ENCODE assay signal across 8 mouse cellular contexts in the genomic region with DNA sequence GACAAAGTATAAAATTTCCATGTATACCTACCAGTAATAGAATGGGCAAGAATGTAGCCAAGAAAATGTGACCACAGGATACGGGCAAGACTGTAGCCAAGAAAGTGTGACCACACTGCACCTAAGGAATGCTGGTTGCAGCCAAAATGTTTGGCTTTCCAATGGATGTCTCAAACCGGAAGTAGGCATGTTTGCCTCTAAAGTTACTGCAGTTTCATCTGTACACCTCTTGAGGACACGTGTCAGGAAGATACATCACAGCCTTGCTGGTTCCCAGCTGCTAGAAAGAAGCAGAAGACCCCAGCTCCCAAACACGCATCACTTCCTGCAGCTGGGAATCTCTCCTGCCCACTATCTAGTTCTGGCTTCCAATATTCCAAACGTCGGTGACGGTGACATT. TPM values are rescaled to one million over a fixed set of nuclear protein-coding genes. Genes with fewer than 3 reads are reported as not detected.
DNase-seq lines count a peak whose midpoint lies in the region; ATAC-seq and TF ChIP-seq lines count a peak whose summit lies in the region.

No protein-coding gene starts in this region.

- peaks cover 7 to 17% of the 10 kb centered on the region in 2 experiments for H3K4me1 ChIP-seq in heart, embryonic 14.5 days (ENCODE audit: control insufficient read depth in 2 of 2, insufficient read depth in 2 of 2, low read length in 2 of 2)
- no peaks in the 10 kb centered on the region for H3K4me1 ChIP-seq in hindbrain, embryonic 11.5 days (replicated peaks; ENCODE audit: control insufficient read depth, insufficient read depth, low read length)
- H3K4me1 ChIP-seq in liver, postnatal 0 days (ENCODE audit: insufficient read depth), result peaks cover 16% of the 10 kb centered on the region

- no peak for TF ChIP-seq CTCF in liver, postnatal 0 days (IDR thresholded peaks at IDR 0.05; ENCODE audit: low read depth)

- no peak for TF ChIP-seq EP300 in liver, postnatal 0 days (IDR thresholded peaks at IDR 0.05; ENCODE audit: low read depth)

- no peaks in the 10 kb centered on the region for H3K9me3 ChIP-seq in heart, embryonic 14.5 days (ENCODE audit: control insufficient read depth, low read length)
- H3K9me3 ChIP-seq in hindbrain, embryonic 11.5 days (ENCODE audit: control insufficient read depth, low read length), result no peaks in the 10 kb centered on the region
- H3K9me3 ChIP-seq in liver, postnatal 0 days (ENCODE audit: low read length), result no peaks in the 10 kb centered on the region

- no peaks in the 10 kb centered on the region for H3K27me3 ChIP-seq in heart, embryonic 14.5 days (ENCODE audit: control insufficient read depth, insufficient read depth, low read length)
- H3K27me3 ChIP-seq in hindbrain, embryonic 11.5 days (ENCODE audit: control insufficient read depth, insufficient read depth, low read length), result no peaks in the 10 kb centered on the region
- H3K27me3 ChIP-seq in liver, postnatal 0 days (ENCODE audit: insufficient read depth, low read length), result no peaks in the 10 kb centered on the region

- peaks cover 2% of the 10 kb centered on the region; the same call in 1 of the 2 replicates for H3K36me3 ChIP-seq in heart, embryonic 14.5 days (ENCODE audit: control insufficient read depth, insufficient read depth, low read length)
- no peaks in the 10 kb centered on the region for H3K36me3 ChIP-seq in hindbrain, embryonic 11.5 days (ENCODE audit: control insufficient read depth, insufficient read depth, low read length)
- H3K36me3 ChIP-seq in liver, postnatal 0 days (replicated peaks; ENCODE audit: insufficient read depth, low read length), result no peaks in the 10 kb centered on the region; the same call in 1 of the 2 replicates

- peak overlapping the region in 1 of 2 experiments; percentile 55; a peak in 1 of 4 replicates for H3K27ac ChIP-seq in heart, embryonic 14.5 days (replicated peaks in 1 of 2; ENCODE audit: control insufficient read depth in 1 of 2, insufficient read depth in 1 of 2, low read depth in 2 of 2, low read length in 2 of 2)
- H3K27ac ChIP-seq in hindbrain, embryonic 11.5 days (ENCODE audit: low read depth, low read length), result no peak overlapping the region
- H3K27ac ChIP-seq in liver, postnatal 0 days (ENCODE audit: low read depth), result peak overlapping the region; percentile 77; the same call in 1 of the 2 replicates

- no peak for DNase-seq in heart, postnatal 4 days
- DNase-seq in Muller cell, postnatal 12 days (ENCODE audit: inconsistent ontology term), result peak; percentile 67
- DNase-seq in hindbrain, embryonic 11.5 days (ENCODE audit: low spot score), result peak; percentile 14
- no peak for DNase-seq in liver, postnatal 0 days
- DNase-seq in ovary, postnatal 14 days (ENCODE audit: low spot score), result no peak
- no peak for DNase-seq in c-Kit-positive CD71-positive TER-119-positive erythroid progenitor cells, embryonic 14.5 days (ENCODE audit: low spot score)
- no peak for DNase-seq in frontal cortex, postnatal 14 days (ENCODE audit: low spot score in 2 of 2)

- WGBS in heart, embryonic 14.5 days, result 42% methylated on average over 7 of the region's 7 CpGs
- WGBS in hindbrain, embryonic 11.5 days, result 60% methylated on average over 7 of the region's 7 CpGs
- 35% methylated on average over 7 of the region's 7 CpGs for WGBS in liver, postnatal 0 days (ENCODE audit: insufficient replicate concordance)

- peak overlapping the region; percentile 76 for H3K4me2 ChIP-seq in heart, embryonic 14.5 days (ENCODE audit: low read length)
- peak overlapping the region; percentile 66 for H3K4me2 ChIP-seq in hindbrain, embryonic 11.5 days (replicated peaks; ENCODE audit: low read depth, low read length)
- H3K4me2 ChIP-seq in liver, postnatal 0 days (ENCODE audit: low read depth, low read length), result peak overlapping the region; percentile 77

- no peak for ATAC-seq in heart, embryonic 14.5 days (ENCODE audit: insufficient number of reproducible peaks, insufficient read depth, low FRiP score, low read depth)
- ATAC-seq in hindbrain, embryonic 11.5 days (ENCODE audit: low FRiP score), result no peak
- no peak for ATAC-seq in liver, postnatal 0 days

- peak overlapping the region; percentile 74 for H3K9ac ChIP-seq in heart, embryonic 14.5 days (ENCODE audit: low read length)
- peak overlapping the region; percentile 69 for H3K9ac ChIP-seq in hindbrain, embryonic 11.5 days (ENCODE audit: low read depth, low read length)
- no peak overlapping the region for H3K9ac ChIP-seq in liver, postnatal 0 days (replicated peaks)

- peak overlapping the region in 1 of 2 experiments; percentile 51; a peak in 2 of 4 replicates for H3K4me3 ChIP-seq in heart, embryonic 14.5 days (ENCODE audit: control insufficient read depth in 1 of 2, insufficient read depth in 1 of 2, low read depth in 1 of 2, low read length in 2 of 2)
- H3K4me3 ChIP-seq in hindbrain, embryonic 11.5 days (ENCODE audit: low read depth, low read length), result peak overlapping the region; percentile 49
- H3K4me3 ChIP-seq in liver, postnatal 0 days (ENCODE audit: low read depth, low read length), result peak overlapping the region; percentile 58

RNA-seq across cellular contexts. Expression of gene Ppcdc, which starts 0.8 kb away (rescaled TPM):
- 18.5 and 21.1 TPM in 2 replicates for polyA plus RNA-seq in heart, embryonic 14.5 days (2014; fragmentation: Nextera tagmentation; extraction: Ambion mirVana)
- 1 to 10 TPM; 8.3 TPM for total RNA-seq in heart, postnatal 4 days (2021)
- polyA plus RNA-seq in hindbrain, embryonic 11.5 days (2014; fragmentation: Nextera tagmentation; extraction: Ambion mirVana), result 16.5 and 19.8 TPM in 2 replicates
- 10.7 and 11.5 TPM in 2 replicates for polyA plus RNA-seq in liver, postnatal 0 days (2015; fragmentation: Nextera tagmentation; extraction: Ambion mirVana)

RNA-seq across cellular contexts. Expression of gene Scamp5, which starts 28.8 kb away (rescaled TPM):
- 4.5 and 6.2 TPM in 2 replicates for polyA plus RNA-seq in heart, embryonic 14.5 days (2014; fragmentation: Nextera tagmentation; extraction: Ambion mirVana)
- total RNA-seq in heart, postnatal 4 days (2021), result 10 to 100 TPM; 11.6 to 11.7 TPM
- polyA plus RNA-seq in hindbrain, embryonic 11.5 days (2014; fragmentation: Nextera tagmentation; extraction: Ambion mirVana), result 17.7 and 18.3 TPM in 2 replicates
- 6.5 and 8.4 TPM in 2 replicates for polyA plus RNA-seq in liver, postnatal 0 days (2015; fragmentation: Nextera tagmentation; extraction: Ambion mirVana)

Comparison
In these comparisons a context has a peak if more than half of its experiments do, and no peak if none do; other contexts are left out.
1. DNase-seq: peak in Muller cell, postnatal 12 days (single experiment) and hindbrain, embryonic 11.5 days (single experiment); none in heart, postnatal 4 days (single experiment), liver, postnatal 0 days (single experiment), ovary, postnatal 14 days (single experiment), c-Kit-positive CD71-positive TER-119-positive erythroid progenitor cells, embryonic 14.5 days (single experiment) and frontal cortex, postnatal 14 days (0 of 2).
2. Peak in every context shown above with its lines, with median percentiles within 50 percentile points of each other: H3K4me2 ChIP-seq.